Mouse (Mus musculus): ENCODE results near the gene Gtf2h4.

DNA sequence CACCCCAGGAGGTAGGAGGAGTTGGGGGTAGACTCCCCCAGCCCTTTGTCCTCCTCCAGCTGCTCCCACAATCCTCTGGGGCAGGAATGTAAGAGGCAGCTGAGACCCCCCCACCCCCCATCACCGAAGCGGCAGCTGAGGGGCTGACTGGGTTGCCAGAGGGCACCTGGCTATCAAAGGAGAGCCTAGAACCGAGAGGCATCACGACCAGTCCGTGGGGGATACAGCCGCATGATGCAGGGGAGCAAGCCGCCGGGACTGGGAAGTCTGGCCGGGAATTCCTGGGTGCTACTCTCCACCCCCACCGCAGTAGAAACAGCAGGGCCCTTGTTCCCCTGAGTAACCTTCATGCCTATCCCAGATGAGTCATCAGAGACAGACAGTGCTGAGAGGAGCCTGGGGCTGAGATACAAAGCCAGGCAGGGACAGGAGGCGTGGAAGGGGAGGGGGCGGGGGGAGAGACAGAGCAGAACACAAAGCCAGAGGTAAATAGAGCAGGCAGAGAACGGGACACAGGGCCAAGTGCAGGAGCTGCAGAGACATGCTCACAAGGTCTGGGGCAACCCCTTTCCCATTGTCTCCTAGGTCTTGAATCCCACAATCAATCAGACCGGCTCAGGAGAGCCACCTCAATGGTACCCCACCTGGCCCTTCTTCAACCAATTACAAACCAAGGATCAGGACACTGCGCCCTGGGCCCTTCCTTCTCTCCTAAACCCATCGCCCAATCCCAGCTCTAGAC is 24.4 kb upstream of the Gtf2h4 start:
- TF ChIP-seq CTCF (IDR thresholded peaks at IDR 0.05; ENCODE audit: borderline replicate concordance, extremely low read depth, insufficient read depth, insufficient read length) = no peak
- TF ChIP-seq POLR2A (IDR thresholded peaks at IDR 0.05; ENCODE audit: borderline replicate concordance, extremely low read depth, insufficient read depth, insufficient read length, poor library complexity, severe bottlenecking) = peak; percentile 47; the same call in 1 of the 2 replicates
